Mouse (Mus musculus): Measurements from ENCODE around the gene Rasl10a. TPM values are rescaled to one million over a fixed set of nuclear protein-coding genes. Genes with fewer than 3 reads are reported as not detected.

The Rasl10a gene
- polyA plus RNA-seq, 1 experiment from 2014 or later: 0.50 TPM

- Histone ChIP-seq H3K9ac (no peak overlapping the region), H3K36me3 (peaks cover 100% of the 10 kb centered on the region), H3K4me1 (replicated peaks) (no peaks in the 10 kb centered on the region), H3K27ac (no peak overlapping the region), H3K4me2 (no peak overlapping the region), H3K9me3 (replicated peaks) (no peaks in the 10 kb centered on the region), H3K4me3 (replicated peaks) (no peak overlapping the region), H3K27me3 (no peaks in the 10 kb centered on the region)
- DNase-seq (no peak), ATAC-seq (ENCODE audit: low read depth) (no peak)
- 90% methylated on average over 10 of the region's 10 CpGs for WGBS (ENCODE audit: insufficient replicate concordance)
Observed at GRCm38 (mm10) chr11:5032706-5033105, 25.2 kb upstream of the Rasl10a start.

- H3K9ac ChIP-seq: no peak overlapping the region
- H3K9me3 ChIP-seq (replicated peaks): no peaks in the 10 kb centered on the region
- H3K27me3 ChIP-seq: no peaks in the 10 kb centered on the region
- H3K27ac ChIP-seq: no peak overlapping the region
- ATAC-seq (ENCODE audit: low read depth) (no peak), DNase-seq (no peak)
- peaks cover 100% of the 10 kb centered on the region for H3K36me3 ChIP-seq
- H3K4me1 ChIP-seq (replicated peaks): no peaks in the 10 kb centered on the region
- WGBS (ENCODE audit: insufficient replicate concordance): 81% methylated on average over 3 of the region's 3 CpGs
- H3K4me2 ChIP-seq: no peak overlapping the region
- H3K4me3 ChIP-seq (replicated peaks): no peak overlapping the region
Observed at GRCm38 (mm10) chr11:5033136-5033535, 24.8 kb upstream of the Rasl10a start.

GRCm38 (mm10) chr11:5035421-5035820, 22.5 kb upstream of the Rasl10a start:
- Histone ChIP-seq H3K4me2 (no peak overlapping the region), H3K9ac (no peak overlapping the region), H3K9me3 (replicated peaks) (no peaks in the 10 kb centered on the region), H3K27ac (no peak overlapping the region), H3K27me3 (no peaks in the 10 kb centered on the region), H3K4me3 (replicated peaks) (no peak overlapping the region), H3K36me3 (peaks cover 100% of the 10 kb centered on the region), H3K4me1 (replicated peaks) (no peaks in the 10 kb centered on the region)
- DNase-seq: no peak
- no peak for ATAC-seq (ENCODE audit: low read depth)
- 81% methylated on average over 4 of the region's 4 CpGs for WGBS (ENCODE audit: insufficient replicate concordance)

- H3K4me3 ChIP-seq (replicated peaks): no peak overlapping the region
- H3K4me1 ChIP-seq (replicated peaks): no peaks in the 10 kb centered on the region
- no peak for DNase-seq
- H3K4me2 ChIP-seq: no peak overlapping the region
- no peak overlapping the region for H3K9ac ChIP-seq
- H3K27me3 ChIP-seq: no peaks in the 10 kb centered on the region
- H3K9me3 ChIP-seq (replicated peaks): no peaks in the 10 kb centered on the region
- ATAC-seq (ENCODE audit: low read depth): no peak
- H3K27ac ChIP-seq: no peak overlapping the region
- peaks cover 100% of the 10 kb centered on the region for H3K36me3 ChIP-seq
- WGBS (ENCODE audit: insufficient replicate concordance): 87% methylated on average over 8 of the region's 8 CpGs
Observed at GRCm38 (mm10) chr11:5037146-5037854, 20.6 kb upstream of the Rasl10a start.

DNA sequence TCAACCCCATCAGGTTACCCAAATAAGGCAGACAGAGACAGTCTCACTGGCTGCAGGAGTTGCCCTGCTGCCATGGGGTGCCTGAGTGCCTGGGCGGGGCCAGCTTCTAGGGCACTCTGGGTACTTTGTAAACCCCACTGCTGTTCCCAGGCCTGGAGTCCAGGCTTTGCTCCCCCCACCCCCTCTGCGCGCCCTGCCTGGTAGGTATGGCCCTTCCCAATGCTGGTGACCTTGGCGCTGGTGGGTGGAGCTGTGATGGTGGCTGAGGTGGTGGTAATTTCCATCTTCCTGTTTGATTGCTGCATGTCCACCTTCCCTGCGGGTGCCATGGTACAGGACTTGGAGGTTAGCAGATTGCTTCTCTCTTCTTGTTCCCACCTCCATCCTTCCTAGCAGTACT, 17.3 kb upstream of the Rasl10a start:
- no peak for DNase-seq
- H3K9me3 ChIP-seq (replicated peaks): no peaks in the 10 kb centered on the region
- no peak overlapping the region for H3K4me2 ChIP-seq
- H3K36me3 ChIP-seq: peaks cover 76% of the 10 kb centered on the region
- 71% methylated on average over 5 of the region's 5 CpGs for whole genome bisulfite sequencing (ENCODE audit: insufficient replicate concordance)
- no peak for ATAC-seq (ENCODE audit: low read depth)
- no peak overlapping the region for H3K9ac ChIP-seq
- no peak overlapping the region for H3K4me3 ChIP-seq (replicated peaks)
- no peaks in the 10 kb centered on the region for H3K4me1 ChIP-seq (replicated peaks)
- H3K27ac ChIP-seq: no peak overlapping the region
- no peaks in the 10 kb centered on the region for H3K27me3 ChIP-seq

GRCm38 (mm10) chr11:5041144-5041780, 16.7 kb upstream of the Rasl10a start:
- H3K4me2 ChIP-seq: no peak overlapping the region
- no peaks in the 10 kb centered on the region for H3K4me1 ChIP-seq (replicated peaks)
- H3K27me3 ChIP-seq: no peaks in the 10 kb centered on the region
- no peak for DNase-seq
- no peak overlapping the region for H3K9ac ChIP-seq
- H3K27ac ChIP-seq: no peak overlapping the region; the same call in 1 of the 2 replicates
- no peak overlapping the region for H3K4me3 ChIP-seq (replicated peaks)
- peaks cover 69% of the 10 kb centered on the region for H3K36me3 ChIP-seq
- H3K9me3 ChIP-seq (replicated peaks): no peaks in the 10 kb centered on the region
- WGBS (ENCODE audit: insufficient replicate concordance): 85% methylated on average over 18 of the region's 18 CpGs
- ATAC-seq (ENCODE audit: low read depth): no peak

DNA sequence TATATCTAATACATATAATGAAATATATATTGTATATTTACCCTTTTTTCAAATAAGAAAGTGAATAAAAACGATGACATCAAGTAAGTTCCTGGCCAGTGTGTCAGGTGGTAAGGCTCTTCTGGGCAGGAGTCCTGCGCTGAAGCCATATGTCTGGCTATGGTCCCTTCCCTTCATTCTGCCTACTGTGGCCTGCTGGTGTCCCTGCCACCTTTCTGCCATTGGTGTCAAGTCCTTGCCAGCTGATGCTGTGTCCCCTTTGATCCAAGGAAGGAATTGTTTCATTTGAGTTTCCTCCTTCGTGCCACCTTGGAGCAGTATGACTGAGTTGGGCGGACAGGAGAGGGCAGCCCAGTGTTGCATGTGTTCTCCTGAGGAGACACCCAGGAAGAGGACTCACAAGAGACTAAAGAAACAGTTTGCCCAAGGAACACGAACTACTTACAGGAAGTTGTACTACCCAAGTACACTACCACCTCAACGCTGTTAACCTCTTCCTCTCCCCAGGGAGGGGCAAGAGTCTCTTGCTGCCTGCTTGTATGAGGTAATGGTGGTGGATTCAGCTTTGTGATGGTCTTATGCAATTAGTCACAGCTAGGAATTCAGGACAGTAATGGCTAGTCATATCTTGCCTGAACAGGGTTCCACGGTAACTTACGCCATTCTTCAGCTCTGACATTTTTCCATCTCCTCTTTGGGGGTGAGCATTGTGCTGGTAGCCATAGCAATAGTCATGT, 15.1 kb upstream of the Rasl10a start:
- Histone ChIP-seq H3K4me1 (replicated peaks) (no peaks in the 10 kb centered on the region), H3K27me3 (no peaks in the 10 kb centered on the region), H3K4me3 (replicated peaks) (no peak overlapping the region), H3K4me2 (no peak overlapping the region), H3K9me3 (replicated peaks) (no peaks in the 10 kb centered on the region), H3K9ac (no peak overlapping the region), H3K27ac (no peak overlapping the region), H3K36me3 (peaks cover 54% of the 10 kb centered on the region)
- DNase-seq (no peak), ATAC-seq (ENCODE audit: low read depth) (no peak)
- WGBS (ENCODE audit: insufficient replicate concordance): 70% methylated on average over 8 of the region's 8 CpGs

DNA sequence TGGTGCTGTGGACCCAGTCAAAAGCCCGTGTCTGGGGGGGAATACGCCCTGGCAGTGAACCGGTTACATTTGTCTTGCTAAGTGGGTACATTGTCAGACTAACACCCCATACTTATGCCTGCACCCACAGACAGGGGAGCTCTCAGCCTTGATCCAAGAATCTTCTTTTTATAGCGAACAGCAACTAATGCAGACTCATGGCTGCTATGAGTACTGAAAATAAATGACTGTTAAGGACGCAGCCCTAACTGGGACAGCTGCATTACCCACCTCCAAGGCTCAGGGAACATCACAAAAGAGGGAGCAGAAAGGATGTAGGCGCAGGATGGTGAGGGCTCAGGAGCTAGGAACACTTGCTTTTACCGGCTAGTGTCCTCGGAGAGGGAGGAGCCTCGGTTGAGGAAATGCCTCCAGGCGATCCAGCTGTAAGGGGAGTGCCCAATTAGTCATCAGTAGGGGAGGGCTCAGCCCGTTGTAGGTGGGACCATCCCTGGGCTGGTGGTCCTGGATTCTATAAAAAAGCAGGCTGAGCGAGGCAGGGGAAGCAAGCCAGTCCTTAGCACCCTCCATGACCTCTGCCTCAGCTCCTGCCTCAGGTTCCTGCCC, 11.5 kb upstream of the Rasl10a start:
- Histone ChIP-seq H3K27ac (no peak overlapping the region), H3K36me3 (peaks cover 18% of the 10 kb centered on the region), H3K4me1 (replicated peaks) (no peaks in the 10 kb centered on the region), H3K9ac (no peak overlapping the region), H3K4me3 (replicated peaks) (no peak overlapping the region), H3K27me3 (peaks cover 5% of the 10 kb centered on the region; the same call in 1 of the 2 replicates), H3K9me3 (replicated peaks) (no peaks in the 10 kb centered on the region), H3K4me2 (no peak overlapping the region)
- 47% methylated on average over 12 of the region's 12 CpGs for WGBS (ENCODE audit: insufficient replicate concordance)
- DNase-seq: no peak
- no peak for ATAC-seq (ENCODE audit: low read depth)

DNA sequence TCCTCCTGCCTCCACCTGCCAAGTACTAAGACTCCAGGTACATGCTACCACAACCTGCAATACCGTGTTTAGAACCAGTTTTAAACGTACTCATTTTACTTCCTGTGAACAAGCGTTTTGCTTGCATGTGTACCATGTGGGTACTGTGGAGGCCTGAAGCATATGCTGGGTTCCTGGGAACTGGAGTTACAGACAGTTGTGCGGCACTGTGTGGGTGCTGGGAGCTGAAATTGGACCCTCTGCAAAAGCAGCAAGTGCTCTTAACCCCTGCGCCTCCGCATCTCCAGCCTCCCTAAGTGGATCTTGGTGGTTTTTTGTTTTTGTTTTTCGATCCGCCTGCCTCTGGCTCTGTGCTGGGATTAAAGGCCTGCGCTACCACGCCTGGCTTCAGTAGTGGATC, 6.3 kb upstream of the Rasl10a start:
- DNase-seq (no peak), ATAC-seq (ENCODE audit: low read depth) (no peak)
- no peak overlapping the region for H3K27ac ChIP-seq
- WGBS (ENCODE audit: insufficient replicate concordance): 79% methylated on average over 10 of the region's 10 CpGs
- H3K36me3 ChIP-seq: no peaks in the 10 kb centered on the region
- H3K9ac ChIP-seq: no peak overlapping the region
- H3K4me3 ChIP-seq (replicated peaks): no peak overlapping the region
- H3K4me1 ChIP-seq (replicated peaks): no peaks in the 10 kb centered on the region; the same call in 1 of the 2 replicates
- H3K9me3 ChIP-seq (replicated peaks): no peaks in the 10 kb centered on the region
- H3K27me3 ChIP-seq: peaks cover 25% of the 10 kb centered on the region
- H3K4me2 ChIP-seq: no peak overlapping the region

DNA sequence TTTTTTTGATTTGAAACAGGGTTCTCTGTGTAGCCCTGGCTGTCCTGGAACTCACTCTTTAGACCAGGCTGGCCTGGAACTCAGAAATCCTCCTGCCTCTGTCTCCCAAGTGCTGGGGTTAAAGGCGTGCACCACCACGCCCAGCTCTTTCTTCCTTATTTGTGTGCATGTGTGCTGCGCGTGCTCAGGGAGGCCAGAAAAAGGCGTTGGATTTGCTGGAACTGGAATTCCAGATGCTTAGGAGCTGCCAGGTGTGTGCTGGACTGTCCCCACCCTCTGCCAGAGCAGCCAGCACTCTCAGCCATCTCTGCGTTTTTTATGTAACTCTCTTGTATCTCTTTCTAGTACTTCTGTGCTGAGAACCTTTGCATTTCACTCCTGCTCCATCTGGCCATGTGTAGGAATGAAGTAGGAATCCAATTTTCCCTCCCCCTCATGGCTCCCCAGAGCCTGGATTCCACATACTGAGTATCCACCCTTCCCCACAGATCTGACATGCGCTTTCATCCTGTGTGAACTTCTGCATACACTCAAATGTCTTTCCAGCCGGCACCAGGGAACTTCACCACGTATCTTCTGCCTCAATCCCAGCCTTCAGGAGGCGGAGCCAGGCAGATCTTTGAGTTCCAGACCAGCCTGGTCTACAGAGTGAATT, 5.6 kb upstream of the Rasl10a start:
- Histone ChIP-seq H3K27me3 (peaks cover 32% of the 10 kb centered on the region), H3K27ac (no peak overlapping the region), H3K4me3 (replicated peaks) (no peak overlapping the region), H3K9me3 (replicated peaks) (no peaks in the 10 kb centered on the region), H3K4me2 (no peak overlapping the region), H3K9ac (no peak overlapping the region), H3K36me3 (no peaks in the 10 kb centered on the region), H3K4me1 (replicated peaks) (no peaks in the 10 kb centered on the region; the same call in 1 of the 2 replicates)
- no peak for ATAC-seq (ENCODE audit: low read depth)
- no peak for DNase-seq
- WGBS (ENCODE audit: insufficient replicate concordance): 64% methylated on average over 10 of the region's 10 CpGs

GRCm38 (mm10) chr11:5054151-5054550, 3.8 kb upstream of the Rasl10a start:
- Histone ChIP-seq H3K9me3 (replicated peaks) (no peaks in the 10 kb centered on the region), H3K27ac (no peak overlapping the region), H3K4me3 (replicated peaks) (no peak overlapping the region), H3K4me2 (no peak overlapping the region), H3K4me1 (replicated peaks) (peaks cover 15% of the 10 kb centered on the region), H3K9ac (no peak overlapping the region), H3K36me3 (no peaks in the 10 kb centered on the region), H3K27me3 (peaks cover 50% of the 10 kb centered on the region)
- DNase-seq: no peak
- WGBS (ENCODE audit: insufficient replicate concordance): 72% methylated on average over 14 of the region's 14 CpGs
- no peak for ATAC-seq (ENCODE audit: low read depth)

All from liver, embryonic 13.5 days (tissue).